Mouse (Mus musculus) left cerebral cortex, adult 9 months (tissue): ENCODE measurements around the gene Arntl.

ENCODE experiments used
- DNase-seq, 2 experiments: peaks; one replicate each; pipeline ENCODE4 v3.0.0; 2022; ENCODE audit warnings: low spot score in 2 of 2

The Arntl gene

DNA sequence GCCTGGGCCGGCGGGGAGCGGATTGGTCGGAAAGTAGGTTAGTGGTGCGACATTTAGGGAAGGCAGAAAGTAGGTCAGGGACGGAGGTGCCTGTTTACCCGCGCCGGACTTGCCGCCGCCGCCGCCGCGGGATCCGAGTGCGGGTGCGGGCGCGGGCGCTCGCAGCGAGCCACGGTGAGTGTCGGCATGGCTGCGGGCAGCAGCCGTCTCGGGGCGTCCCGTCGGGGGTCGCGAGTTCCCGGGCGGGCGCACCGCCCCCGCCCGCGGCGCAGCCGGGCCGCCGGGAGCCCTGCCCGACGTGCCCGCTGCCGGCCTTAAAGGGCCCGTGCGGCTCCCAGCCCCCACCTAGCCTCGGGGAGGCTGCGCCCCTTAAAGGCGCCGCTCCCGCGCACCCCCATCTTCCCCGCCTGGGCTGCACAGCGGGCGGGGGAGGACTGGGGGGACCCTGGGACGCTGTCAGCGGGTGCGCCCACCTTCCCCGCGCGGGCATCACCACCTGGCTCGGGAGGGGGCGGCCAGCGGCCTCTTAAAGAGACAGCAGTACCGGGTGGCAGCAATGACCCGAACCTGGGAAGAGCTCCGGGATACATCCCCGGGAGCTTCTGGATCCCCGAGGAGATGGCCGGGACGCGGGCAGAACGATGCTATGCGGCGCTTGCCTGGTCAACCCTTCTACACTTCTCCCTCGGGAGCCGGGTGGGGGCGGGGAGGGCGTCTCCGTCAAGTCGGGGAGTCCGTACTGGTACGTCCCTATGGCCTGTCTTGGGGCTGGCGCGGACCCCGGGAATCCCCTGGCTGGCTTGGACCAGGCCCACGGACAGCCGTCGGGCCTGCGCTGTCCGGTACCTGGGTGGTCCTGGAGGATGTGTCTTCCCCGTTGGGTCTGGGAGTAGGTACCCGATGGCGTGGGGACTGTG lies 464 bp downstream of the Arntl start:
- peak; percentile 37 to 69 for DNase-seq

DNA sequence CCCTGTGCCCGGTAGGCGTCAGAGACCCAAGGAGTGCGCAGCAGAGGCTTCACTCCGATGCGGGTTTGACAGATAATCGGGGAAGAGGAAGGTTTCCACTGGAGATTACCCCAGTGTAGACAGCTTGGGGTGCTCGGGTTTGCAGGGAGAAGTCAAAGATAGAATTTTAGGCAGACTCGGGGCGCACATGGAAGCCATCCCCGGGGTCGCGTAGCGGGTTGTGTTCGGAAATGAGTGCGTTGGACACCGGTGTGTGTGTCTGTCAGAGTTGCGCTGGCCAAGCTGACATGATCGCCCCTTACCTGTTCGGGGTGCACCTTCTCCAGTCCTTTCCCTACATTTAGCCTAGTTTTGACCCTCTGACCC lies 1.1 kb downstream of the Arntl start:
- no peak for DNase-seq

DNA sequence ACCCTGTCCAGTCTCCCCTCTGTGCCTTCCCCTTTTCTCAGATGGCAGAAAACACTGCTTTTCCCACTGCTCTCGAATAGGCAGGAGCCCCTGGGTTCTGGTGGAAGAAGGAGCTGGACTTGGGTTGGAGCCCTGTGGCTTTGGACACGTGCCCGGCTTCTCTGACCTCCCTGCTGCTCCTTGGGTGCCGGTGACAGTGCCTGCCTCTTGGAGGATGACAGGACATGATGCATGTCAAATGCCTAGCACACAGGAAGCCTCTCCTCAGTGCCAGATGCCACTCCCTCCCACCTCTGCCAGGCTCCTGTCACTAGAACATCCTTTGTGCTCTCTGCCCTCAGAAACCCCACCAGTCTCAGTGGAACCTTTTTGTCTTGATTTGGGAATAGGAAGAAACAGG lies 3.2 kb downstream of the Arntl start:
- no peak for DNase-seq

DNA sequence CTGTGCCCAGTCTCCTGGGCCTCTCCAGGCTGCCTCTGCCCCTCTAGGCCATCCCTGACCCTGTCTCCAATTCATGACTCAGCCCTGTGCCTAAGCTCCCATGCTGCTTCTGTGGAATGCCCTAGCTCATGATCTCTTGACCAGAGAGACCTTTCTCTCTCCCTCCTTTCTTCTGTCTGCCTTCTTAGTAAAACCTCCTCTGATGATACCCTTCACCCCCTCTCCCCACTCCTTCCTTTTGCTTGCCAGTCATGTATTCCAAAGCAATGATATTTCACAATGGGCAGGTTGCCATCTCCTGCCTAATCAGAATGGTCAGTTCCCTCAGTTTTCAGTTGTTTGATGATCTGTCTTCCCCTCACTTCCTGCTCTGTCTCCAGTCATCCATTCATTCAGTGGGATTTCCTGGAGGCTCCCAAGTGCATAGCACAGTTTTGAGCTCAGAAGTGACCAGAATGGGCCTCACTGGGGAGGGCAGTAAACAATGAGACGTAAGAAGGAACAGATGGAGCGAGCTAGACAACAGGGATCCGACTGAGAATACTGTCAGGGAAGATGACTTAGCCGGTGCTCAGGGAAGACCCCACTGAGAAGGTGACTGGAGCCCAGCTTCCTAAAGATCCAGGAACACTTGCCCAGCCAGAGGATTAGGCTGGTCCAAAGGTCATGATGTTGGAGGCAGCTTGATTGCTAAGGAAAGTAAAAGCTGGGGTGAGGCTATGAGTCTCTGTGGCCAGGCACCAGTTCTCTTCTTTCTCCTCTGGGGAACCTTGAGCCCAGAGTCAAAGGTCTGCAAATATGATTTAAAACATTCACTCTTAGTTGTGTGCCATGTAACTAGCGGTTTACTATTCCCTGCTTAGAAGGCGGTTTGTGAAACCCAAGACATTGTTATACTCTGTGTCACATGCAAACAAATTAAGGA lies 7.2 kb downstream of the Arntl start:
- DNase-seq, result no peak

DNA sequence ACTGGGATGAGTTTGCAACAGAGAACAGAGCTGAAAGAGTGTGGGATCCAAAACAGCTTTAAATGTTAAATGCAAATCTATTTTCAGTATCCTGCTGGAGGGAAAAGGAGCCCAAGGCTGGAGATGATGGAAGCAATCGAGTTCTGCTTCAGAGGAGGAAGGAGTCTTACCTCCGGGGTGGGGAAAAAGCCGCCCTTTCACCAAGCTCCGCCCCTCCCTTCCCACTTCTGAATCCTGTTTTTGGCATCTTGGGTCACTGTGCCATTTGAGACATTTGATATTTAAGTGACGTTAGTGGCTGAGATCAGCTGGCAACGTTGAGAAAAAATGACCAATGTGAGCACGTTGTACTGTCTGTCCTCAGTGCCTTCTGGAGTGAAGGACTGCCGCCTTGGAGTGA lies 8.9 kb downstream of the Arntl start:
- DNase-seq, result peak in 1 of 2 experiments; percentile 63

DNA sequence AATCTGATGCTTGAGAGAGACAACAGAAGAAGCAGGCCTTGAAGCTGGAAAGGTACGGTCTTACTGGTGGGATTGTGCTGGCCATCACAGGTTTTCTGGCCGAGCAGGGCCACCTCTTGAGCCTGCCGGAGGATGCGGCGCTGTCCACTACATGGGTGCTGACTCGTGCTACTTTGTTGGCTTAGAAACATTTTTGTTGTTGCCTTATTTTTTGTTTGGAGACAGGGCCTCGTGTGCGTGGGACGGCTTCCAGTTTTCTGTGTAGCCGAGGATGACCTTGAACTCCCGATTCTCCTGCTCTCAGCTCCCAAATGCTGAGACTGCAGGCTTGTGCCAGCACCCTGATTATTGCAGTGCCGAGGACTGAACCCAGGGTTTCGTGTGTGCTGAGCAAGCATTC lies 12.2 kb downstream of the Arntl start:
- no peak for DNase-seq

DNA sequence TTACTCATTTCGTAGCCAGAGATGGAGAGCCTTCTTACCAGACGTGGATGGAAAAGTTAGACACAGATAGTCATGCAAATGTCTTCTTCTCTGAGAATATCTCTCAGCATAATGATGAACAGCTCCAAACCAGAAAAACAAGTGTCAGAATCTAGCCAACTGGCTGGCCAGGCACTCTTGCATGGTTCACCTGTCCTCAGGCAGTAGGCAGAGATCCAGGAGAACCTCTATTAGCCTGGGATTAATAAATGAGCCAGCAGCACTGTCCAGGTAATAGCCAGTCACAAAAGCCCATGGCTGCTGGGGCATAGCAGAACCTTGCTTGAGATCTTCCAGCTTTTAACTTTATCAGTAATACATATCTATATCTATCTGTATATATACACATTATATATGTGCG lies 12.6 kb downstream of the Arntl start:
- DNase-seq, result no peak

DNA sequence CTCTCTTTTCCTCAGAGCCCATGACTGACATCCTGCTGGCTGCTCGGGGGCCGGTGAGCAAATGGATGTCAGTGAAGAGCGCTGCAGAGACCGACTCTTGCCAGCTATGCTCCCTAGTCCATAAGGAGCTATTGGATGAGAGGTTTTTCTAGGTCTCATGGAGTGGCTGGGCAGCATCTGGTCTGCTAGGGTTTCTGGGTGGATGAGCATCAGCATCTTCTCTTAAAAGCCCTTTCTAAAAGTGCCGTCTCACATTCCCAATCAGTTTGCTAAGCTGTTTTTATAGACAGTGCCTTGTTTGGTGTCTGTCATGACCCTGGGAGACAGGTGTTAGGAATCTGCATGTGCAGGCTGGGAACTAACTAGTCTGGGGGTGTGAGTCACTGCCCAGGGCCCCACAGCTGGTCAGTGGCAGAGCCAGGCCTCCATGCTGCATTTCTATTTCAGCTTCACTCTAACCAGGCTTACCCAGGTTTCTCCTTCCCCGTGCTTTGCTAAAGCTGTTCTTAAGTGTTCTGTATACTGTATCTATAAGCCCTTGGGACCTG lies 13.5 kb downstream of the Arntl start:
- DNase-seq, result no peak

DNA sequence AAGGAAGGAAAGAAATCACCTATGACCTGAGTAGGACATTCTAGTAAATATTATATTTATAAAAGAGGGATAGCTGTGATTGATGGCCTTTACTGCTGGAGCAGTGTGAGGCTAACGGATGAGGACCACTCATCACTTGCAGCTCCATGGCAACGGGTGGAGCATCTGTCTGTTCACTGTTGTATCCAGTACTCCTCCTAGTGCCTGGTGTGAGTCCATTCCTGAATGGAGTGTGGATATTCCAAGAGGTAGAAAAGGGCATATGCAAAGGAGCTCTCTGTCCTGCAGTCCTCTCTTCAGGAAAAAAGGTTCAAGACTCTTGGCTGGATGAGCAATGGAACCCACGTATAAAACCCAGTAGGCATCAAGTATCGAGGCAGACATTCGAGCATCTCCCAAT lies 15.6 kb downstream of the Arntl start:
- DNase-seq, result no peak

DNA sequence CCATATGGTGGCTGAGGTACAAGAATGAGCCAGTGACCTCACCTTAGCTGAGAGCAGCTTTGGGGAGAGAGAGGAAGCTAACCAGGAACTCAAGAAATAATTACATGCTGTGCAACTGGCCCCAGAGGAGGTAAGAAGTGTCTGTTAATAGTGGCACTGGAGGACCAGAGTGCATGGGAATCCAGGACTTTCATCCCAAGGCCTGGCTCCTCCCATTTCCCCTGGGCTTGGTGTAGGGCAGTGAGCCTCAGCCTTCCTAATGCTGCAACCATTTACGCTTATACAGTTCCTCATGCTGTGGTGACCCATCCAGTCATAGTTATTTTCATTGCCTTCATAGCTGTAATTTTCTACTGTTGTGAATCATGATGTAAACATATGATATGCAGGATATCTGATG lies 17.4 kb downstream of the Arntl start:
- DNase-seq, result no peak

DNA sequence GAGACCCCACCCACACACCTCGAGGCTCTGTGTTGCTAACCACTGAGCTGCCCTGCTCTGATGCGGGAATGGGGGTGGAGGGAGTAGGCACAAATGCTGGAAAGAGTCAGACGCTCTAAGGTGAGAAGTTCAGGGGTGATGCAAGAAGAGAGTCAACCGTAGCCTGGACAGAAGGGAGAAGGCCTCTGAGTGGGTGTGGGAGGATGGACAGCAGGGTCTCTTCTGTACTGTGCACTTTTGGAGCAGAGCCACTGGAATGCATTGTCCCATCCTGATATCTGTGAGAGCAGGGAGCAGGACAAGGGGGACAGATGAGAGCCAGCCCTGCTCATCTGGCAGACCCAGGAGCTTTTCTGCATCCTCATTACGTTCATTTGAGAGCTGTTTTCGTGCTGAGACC lies 21.2 kb downstream of the Arntl start:
- no peak for DNase-seq

DNA sequence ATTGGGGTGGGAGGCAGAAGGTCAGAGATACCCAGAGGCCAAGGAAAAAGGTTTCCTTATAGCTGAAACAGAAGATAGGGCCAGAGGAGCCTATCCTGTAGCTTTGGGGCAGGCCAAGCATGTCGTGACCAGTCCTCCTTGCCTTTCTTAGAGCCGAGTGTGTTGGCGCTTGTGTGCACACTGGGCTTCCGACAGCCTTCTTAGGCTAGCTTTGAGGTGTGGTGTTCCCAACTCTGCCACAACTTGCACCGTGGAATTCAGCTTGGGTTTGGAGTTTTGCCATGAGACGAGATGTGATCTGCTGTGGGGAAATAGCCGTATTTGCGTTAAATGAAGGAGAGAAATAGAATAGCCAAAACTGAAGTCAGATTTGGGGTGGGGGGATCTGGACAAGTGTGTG lies 28.9 kb downstream of the Arntl start:
- no peak for DNase-seq

DNA sequence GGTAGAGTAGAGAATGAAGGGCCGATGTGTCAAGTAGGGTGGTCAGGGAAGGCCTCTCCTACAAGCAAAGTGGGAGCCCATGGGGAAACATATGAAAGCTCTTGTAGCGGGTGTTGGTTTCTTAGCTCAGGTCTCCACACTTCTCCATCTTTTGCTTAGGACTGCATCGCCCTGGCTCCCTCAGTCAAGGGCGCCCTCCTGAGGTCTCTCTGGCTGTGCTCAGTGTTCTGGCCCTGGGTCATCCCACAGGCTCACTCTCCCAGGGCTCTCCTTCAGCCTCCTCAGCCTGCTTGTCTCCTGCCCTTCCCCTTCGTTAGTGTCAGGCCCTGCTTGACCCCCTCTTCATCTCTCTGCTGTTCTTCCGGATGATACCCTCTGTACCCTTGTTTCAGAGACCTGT lies 31.1 kb downstream of the Arntl start:
- no peak for DNase-seq

DNA sequence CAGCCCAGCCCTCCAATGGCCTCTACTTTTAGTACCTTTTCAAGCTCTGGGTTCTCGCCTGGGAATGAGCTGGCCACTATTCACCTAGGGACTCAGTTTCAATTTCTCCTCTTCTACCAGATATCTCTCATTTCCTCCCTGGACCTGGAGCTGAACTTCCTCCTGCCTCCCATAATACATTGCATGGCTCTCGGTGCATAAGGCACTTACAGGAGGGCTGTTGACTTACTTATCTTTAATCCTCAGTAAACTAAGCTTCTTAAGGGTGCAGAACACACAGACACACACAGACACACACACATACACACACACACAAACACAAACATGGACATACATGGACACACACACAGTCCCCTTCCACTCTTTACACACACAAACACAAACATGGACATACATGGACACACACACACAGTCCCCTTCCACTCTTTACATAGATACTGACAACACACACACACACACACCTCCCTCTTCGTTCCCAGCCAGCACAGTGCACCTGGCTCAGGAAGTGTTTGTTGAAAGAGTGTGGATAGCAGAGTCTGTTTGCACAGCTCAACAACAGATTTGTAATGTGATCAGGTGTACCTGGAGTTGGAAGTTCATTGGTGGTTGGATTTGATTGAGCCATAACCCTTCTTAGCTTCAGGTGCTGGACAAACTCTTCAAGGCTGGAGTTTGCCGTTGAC lies 32.3 kb downstream of the Arntl start:
- no peak for DNase-seq

DNA sequence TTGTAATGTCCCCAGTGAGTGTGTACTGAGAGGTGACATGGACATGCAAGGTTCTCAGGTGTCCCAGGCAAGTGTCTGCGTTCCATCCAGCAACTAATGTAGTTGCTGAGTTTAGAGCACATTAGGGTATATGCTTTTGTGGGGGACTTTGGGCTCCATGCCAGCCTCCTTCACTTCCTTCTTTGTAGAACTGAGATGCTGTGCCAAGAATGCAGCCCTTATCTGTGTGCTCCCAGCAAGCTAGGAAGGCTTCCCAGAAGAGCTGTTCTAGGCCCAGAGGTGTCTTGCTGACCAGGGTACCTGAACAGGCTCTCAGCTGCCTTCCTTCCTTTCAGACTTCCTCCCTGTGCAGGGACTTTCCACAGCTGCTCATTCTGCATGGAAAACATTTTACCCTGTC lies 33.2 kb downstream of the Arntl start:
- DNase-seq, result no peak

DNA sequence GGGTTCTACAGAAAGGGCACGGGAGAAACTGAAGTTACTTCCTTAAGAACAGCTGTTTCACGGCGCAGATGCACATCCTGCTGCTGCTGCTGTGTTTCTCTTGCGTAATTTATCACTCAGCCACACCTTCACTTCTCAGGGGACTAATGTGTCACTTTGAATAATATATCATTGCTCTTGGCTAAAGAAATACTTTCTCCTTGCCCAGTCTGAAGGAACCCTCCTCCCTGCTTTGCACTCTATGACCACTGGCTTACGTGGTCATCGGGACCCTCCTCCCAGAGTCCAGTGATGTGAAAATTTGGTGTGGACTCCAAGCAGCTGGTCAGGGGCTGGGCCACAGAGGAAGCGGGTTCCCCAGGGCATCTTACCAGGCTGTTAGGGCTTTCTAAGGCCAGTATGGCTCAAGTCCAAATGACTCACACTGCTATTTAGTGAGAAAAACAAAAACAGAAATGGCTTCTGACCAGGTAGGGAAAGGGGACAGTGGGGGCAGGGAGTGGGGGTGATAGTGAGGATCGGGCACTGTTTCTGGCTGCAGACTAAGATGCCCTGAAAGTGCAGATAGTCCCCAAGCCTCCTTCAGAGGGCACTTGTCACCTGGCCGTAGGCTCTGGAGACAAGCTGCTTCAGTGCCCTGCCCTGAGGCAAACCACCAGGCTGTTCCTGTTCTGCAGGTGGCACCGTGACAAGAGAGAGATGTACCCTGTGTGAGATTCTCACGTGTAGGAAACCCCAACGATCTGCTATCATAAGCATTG lies 34.8 kb downstream of the Arntl start:
- no peak for DNase-seq

DNA sequence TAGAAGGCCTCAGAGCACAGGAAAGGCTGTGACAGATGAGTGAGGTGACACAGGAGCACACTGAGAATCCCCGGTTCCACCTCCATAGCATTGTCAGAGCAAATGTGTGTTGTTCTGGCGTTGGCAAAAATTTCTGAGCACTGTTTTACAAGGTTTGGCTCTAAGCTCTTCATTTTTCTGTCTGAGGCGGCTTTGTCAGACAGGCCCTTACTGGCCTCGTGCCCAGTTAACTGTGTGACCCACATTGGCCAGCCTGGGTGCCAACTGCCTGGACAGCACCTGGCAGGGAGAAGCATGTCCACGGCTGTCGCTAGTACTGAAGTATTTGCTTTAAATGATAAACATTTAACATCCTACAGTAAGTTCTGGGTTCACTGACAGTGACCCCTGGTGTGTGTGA lies 35.4 kb downstream of the Arntl start:
- DNase-seq, result no peak

DNA sequence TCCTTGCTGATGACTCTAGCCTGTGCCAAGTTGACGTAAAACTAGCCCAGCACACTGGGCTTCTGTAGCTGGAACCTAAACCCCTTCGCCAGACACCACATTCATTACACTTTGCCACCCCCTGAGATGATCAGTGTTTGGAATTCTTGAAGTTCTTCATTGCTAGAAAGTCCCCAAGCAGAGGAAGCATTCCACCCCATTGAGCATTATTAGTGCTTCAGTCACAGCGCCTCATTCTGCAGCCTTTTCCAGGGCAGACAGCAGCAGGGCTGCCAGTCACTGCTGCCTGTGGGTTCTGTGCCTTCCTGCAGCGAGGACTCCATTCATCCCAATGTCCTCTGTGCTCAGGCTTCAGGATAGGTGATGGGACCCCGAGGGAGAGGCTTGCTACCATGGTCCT lies 37.9 kb downstream of the Arntl start:
- DNase-seq, result no peak

DNA sequence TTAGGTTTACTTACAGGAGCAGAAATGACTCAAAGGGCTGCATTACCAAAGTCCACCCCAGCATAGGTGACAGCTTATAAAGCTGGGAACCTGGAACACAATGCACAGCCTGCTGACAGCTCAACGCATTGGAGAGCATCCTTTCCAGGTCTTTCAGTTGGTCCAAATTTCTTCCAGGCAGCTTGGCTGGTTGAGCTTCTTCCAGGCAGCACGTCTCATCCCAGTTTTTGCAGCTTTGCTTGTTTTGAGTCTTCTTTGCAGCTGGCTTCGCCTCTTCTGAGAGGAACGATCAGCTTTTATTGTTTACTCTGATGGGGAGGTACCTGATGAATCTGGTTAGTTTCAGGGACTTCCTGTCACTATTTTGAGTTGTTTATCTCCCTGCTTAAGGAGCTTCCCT lies 39.2 kb downstream of the Arntl start:
- DNase-seq, result peak in 1 of 2 experiments; percentile 47

DNA sequence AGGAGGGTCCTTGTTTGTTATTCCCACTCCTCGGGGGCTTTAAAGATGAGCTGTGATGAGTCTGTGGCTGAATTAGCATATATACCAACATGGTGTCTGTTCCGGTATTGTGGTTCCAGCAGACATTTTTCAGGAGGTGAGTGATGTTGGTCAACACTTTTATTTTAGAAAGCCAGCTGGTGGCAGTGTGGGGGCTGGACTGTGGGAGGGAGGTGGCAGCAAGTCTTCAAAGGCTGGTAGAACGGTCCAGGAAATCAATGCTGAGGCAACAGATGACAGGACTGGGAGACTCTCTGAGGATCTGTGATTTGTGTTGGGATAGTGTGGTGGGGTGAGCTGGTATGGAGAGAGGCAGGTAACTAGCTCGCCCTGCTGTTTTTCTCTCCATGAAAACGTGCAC lies 39.9 kb downstream of the Arntl start:
- DNase-seq, result peak in 1 of 2 experiments; percentile 81

DNA sequence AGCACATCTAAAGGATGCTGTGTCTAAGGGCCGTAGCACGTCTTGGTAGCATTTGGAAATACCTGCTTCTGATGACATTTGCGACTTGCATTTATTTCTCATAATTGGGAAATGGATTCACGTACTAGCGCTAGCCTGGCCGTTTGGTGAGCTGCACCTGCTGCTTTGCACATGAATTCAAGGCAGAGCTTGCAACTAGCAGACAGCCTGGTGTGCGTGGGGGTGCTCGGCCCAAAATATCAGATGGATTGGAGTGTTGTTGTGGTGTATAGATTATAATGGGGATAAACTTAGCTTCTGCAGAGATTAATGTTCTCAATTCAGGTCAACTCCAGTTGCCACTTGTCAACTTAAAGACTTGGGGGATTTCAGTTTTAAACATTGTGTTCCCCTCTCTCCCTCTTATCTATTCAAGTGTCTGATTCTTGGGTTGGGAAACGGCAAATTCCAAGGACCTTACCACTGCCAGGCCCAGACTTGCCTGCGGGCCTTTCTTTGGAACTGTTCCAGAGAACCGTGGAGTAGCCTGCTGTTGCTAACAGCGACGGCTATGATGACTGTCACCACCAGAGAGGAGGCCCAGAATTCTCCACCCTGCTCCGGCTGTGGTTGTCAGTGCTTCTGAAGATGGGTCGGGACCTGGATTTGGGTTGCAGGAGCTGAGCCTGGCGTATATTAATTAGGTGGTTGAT lies 42.0 kb downstream of the Arntl start:
- peak; percentile 74 to 88 for DNase-seq
